Mouse (Mus musculus): ENCODE data around the gene Pimreg. TPM values are rescaled to one million over a fixed set of nuclear protein-coding genes. Genes with fewer than 3 reads are reported as not detected.

Pimreg gene
- polyA plus RNA-seq, 1 experiment = 0.79 TPM

GRCm38 (mm10) chr11:72005547-72005946 lies 36.3 kb upstream of the Pimreg start:
- peaks cover 3% of the 10 kb centered on the region for H3K4me1 ChIP-seq (ENCODE audit: control insufficient read depth, insufficient read depth, low read length)
- TF ChIP-seq CTCF (IDR thresholded peaks at IDR 0.05; ENCODE audit: control insufficient read depth, insufficient read depth, insufficient replicate concordance, low read depth, low read length) (no peak), POLR2A (IDR thresholded peaks at IDR 0.05; ENCODE audit: control insufficient read depth, low read depth, low read length) (no peak)
- H3K36me3 ChIP-seq (ENCODE audit: control insufficient read depth, insufficient read depth, low read length) = no peaks in the 10 kb centered on the region
- no peaks in the 10 kb centered on the region for H3K27me3 ChIP-seq (ENCODE audit: control insufficient read depth, insufficient read depth, low read length)
- no peak overlapping the region for H3K27ac ChIP-seq (ENCODE audit: control insufficient read depth, insufficient read depth, low read depth, low read length)
- H3K4me3 ChIP-seq (ENCODE audit: control insufficient read depth, low read depth, low read length) = no peak overlapping the region

DNA sequence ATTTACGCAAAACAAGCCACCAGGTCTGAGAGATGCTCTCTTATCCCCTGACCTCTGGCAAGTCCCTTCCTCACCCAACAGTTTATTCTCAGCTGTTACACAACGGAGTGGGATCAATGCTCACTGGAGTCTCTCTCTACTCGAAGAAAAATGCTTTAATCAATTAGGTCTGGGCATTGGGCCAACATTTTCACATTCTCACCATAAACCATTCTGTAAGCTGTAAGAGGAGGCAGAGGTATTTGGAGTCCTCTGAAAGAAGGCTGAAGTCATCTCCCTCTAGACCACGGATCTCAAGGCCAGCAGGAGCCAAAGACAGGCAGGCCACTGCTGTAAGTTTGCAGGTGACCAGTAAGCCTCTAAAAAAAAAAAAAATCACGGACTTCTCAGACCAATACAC lies 31.5 kb upstream of the Pimreg start:
- Histone ChIP-seq H3K36me3 (ENCODE audit: control insufficient read depth, insufficient read depth, low read length) (no peaks in the 10 kb centered on the region), H3K4me3 (ENCODE audit: control insufficient read depth, low read depth, low read length) (no peak overlapping the region), H3K27ac (ENCODE audit: control insufficient read depth, insufficient read depth, low read depth, low read length) (no peak overlapping the region), H3K27me3 (ENCODE audit: control insufficient read depth, insufficient read depth, low read length) (no peaks in the 10 kb centered on the region), H3K4me1 (ENCODE audit: control insufficient read depth, insufficient read depth, low read length) (peaks cover 15% of the 10 kb centered on the region)
- TF ChIP-seq POLR2A (IDR thresholded peaks at IDR 0.05; ENCODE audit: control insufficient read depth, low read depth, low read length) (no peak), CTCF (IDR thresholded peaks at IDR 0.05; ENCODE audit: control insufficient read depth, insufficient read depth, insufficient replicate concordance, low read depth, low read length) (no peak)

- no peaks in the 10 kb centered on the region for H3K27me3 ChIP-seq (ENCODE audit: control insufficient read depth, insufficient read depth, low read length)
- H3K4me3 ChIP-seq (ENCODE audit: control insufficient read depth, low read depth, low read length) = no peak overlapping the region
- no peak overlapping the region for H3K27ac ChIP-seq (ENCODE audit: control insufficient read depth, insufficient read depth, low read depth, low read length)
- H3K4me1 ChIP-seq (ENCODE audit: control insufficient read depth, insufficient read depth, low read length) = peaks cover 15% of the 10 kb centered on the region
- TF ChIP-seq POLR2A (IDR thresholded peaks at IDR 0.05; ENCODE audit: control insufficient read depth, low read depth, low read length) = no peak
- TF ChIP-seq CTCF (IDR thresholded peaks at IDR 0.05; ENCODE audit: control insufficient read depth, insufficient read depth, insufficient replicate concordance, low read depth, low read length) = no peak
- no peaks in the 10 kb centered on the region for H3K36me3 ChIP-seq (ENCODE audit: control insufficient read depth, insufficient read depth, low read length)
Measured at GRCm38 (mm10) chr11:72010940-72011722, 30.7 kb upstream of the Pimreg start.

DNA sequence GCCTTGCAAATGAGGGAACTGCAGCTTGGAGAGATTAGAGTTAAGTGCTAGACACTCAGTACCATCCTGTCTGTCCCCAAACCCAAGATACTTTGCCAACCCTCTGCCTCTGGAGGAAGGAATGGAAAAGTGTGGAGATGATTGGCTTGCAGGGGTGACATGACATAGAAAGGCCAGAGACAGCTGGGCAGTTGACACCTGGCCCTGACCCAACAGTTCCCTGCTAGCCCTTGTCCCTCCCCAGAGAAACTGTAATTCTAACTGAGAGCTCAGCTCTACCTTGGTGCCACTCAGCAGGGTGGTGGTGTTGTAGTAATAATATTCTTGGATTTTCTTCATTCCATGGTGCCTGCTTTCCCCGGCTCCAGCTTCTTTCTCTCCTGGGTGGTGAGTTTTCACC lies 29.9 kb upstream of the Pimreg start:
- H3K4me3 ChIP-seq (ENCODE audit: control insufficient read depth, low read depth, low read length) = no peak overlapping the region
- TF ChIP-seq CTCF (IDR thresholded peaks at IDR 0.05; ENCODE audit: control insufficient read depth, insufficient read depth, insufficient replicate concordance, low read depth, low read length) (no peak), POLR2A (IDR thresholded peaks at IDR 0.05; ENCODE audit: control insufficient read depth, low read depth, low read length) (no peak)
- peaks cover 15% of the 10 kb centered on the region for H3K4me1 ChIP-seq (ENCODE audit: control insufficient read depth, insufficient read depth, low read length)
- H3K36me3 ChIP-seq (ENCODE audit: control insufficient read depth, insufficient read depth, low read length) = no peaks in the 10 kb centered on the region
- no peaks in the 10 kb centered on the region for H3K27me3 ChIP-seq (ENCODE audit: control insufficient read depth, insufficient read depth, low read length)
- H3K27ac ChIP-seq (ENCODE audit: control insufficient read depth, insufficient read depth, low read depth, low read length) = no peak overlapping the region

DNA sequence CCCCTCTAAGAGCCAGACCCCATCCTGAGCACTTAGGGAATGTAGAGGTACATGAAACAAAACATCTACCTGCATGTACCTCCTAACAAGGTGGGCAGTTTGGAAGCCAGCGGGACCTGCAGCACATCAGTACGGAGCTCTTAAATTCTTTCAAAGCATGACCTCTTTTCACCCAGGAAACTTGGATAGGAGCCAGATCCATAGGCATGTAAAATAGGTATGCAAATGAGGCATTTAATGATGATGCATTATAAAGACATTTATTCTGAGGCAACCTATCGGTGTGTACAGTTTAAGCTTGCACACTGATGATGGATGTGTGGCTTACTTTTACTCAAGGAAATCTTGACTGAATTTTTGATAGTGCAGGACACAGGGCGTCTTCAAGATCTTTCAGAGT lies 27.2 kb upstream of the Pimreg start:
- Histone ChIP-seq H3K27ac (ENCODE audit: control insufficient read depth, insufficient read depth, low read depth, low read length) (no peak overlapping the region), H3K27me3 (ENCODE audit: control insufficient read depth, insufficient read depth, low read length) (no peaks in the 10 kb centered on the region), H3K36me3 (ENCODE audit: control insufficient read depth, insufficient read depth, low read length) (no peaks in the 10 kb centered on the region), H3K4me1 (ENCODE audit: control insufficient read depth, insufficient read depth, low read length) (peaks cover 18% of the 10 kb centered on the region), H3K4me3 (ENCODE audit: control insufficient read depth, low read depth, low read length) (no peak overlapping the region)
- TF ChIP-seq CTCF (IDR thresholded peaks at IDR 0.05; ENCODE audit: control insufficient read depth, insufficient read depth, insufficient replicate concordance, low read depth, low read length) = no peak
- TF ChIP-seq POLR2A (IDR thresholded peaks at IDR 0.05; ENCODE audit: control insufficient read depth, low read depth, low read length) = no peak

DNA sequence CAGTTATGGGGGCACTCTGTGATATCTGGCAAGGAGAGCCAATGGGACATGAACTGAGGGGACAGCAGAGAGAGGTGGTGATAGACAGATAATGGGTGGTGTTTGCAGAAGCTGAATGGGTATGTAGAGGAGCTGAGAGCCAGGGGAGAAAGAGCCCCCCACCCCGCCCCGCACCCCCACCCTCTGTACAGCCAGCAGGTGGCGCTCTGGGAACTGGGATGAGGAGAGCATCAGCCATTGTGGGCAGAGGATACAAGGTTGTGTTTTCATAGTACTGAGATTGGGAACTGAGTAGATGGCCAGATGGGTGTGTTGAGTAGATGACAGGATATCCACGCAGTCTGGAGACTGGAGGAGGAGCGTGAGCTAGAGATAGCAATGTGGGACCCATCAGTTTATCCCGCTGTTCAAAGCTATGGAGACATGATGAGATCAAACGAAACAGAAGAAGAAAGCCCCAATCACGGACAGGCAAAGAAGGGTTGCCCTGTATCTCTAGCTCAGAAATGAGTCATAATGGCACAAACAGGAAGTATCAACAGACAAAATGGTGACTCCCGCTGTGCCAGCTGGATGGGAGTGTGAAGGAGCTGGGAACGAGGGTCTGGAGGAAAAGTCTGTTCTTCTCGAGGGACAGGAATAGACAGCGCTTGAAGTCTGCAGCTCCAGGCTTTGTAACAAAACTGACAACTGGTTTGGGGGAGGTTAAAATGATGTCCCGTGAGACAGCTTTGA lies 25.1 kb upstream of the Pimreg start:
- Histone ChIP-seq H3K4me3 (ENCODE audit: control insufficient read depth, low read depth, low read length) (no peak overlapping the region), H3K27ac (ENCODE audit: control insufficient read depth, insufficient read depth, low read depth, low read length) (no peak overlapping the region), H3K4me1 (ENCODE audit: control insufficient read depth, insufficient read depth, low read length) (peaks cover 15% of the 10 kb centered on the region), H3K36me3 (ENCODE audit: control insufficient read depth, insufficient read depth, low read length) (no peaks in the 10 kb centered on the region), H3K27me3 (ENCODE audit: control insufficient read depth, insufficient read depth, low read length) (no peaks in the 10 kb centered on the region)
- peak; percentile 37; the same call in 1 of the 2 replicates for TF ChIP-seq CTCF (IDR thresholded peaks at IDR 0.05; ENCODE audit: control insufficient read depth, insufficient read depth, insufficient replicate concordance, low read depth, low read length)
- no peak for TF ChIP-seq POLR2A (IDR thresholded peaks at IDR 0.05; ENCODE audit: control insufficient read depth, low read depth, low read length)

GRCm38 (mm10) chr11:72017253-72017601 lies 24.6 kb upstream of the Pimreg start:
- Histone ChIP-seq H3K36me3 (ENCODE audit: control insufficient read depth, insufficient read depth, low read length) (no peaks in the 10 kb centered on the region), H3K4me3 (ENCODE audit: control insufficient read depth, low read depth, low read length) (no peak overlapping the region), H3K4me1 (ENCODE audit: control insufficient read depth, insufficient read depth, low read length) (peaks cover 11% of the 10 kb centered on the region), H3K27ac (ENCODE audit: control insufficient read depth, insufficient read depth, low read depth, low read length) (no peak overlapping the region), H3K27me3 (ENCODE audit: control insufficient read depth, insufficient read depth, low read length) (no peaks in the 10 kb centered on the region)
- TF ChIP-seq CTCF (IDR thresholded peaks at IDR 0.05; ENCODE audit: control insufficient read depth, insufficient read depth, insufficient replicate concordance, low read depth, low read length) = no peak
- TF ChIP-seq POLR2A (IDR thresholded peaks at IDR 0.05; ENCODE audit: control insufficient read depth, low read depth, low read length) = no peak
